Mouse (Mus musculus): ENCODE measurements around the gene Rnf32.

Rnf32 gene

DNA sequence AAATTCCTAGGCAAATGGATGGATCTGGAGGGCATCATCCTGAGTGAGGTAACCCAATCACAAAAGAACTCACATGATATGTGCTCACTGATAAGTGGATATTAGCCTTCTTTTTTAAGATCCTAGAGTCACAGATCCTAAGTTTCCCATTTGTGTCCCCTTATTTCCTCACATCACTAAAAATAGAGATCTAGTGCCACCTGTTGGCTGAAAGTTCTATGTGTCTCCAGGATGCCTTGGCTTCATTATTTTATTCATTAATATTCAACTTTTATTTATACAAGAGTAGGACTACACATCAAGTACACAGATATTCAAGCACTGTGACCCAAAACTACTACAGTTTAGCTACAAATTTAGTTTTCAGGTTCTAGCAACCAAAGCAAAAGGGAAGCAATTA is 79.0 kb downstream of the Rnf32 start:
- peak; percentile 49 for DNase-seq
